Mouse (Mus musculus) CH12F3 (cell line): ENCODE measurements around the gene Il17rd.

ENCODE experiments used
- in situ Hi-C: fragments of 300-500 bp; cut with MboI; formaldehyde crosslinking; loops from 2 replicates; pipeline ENCODE4 v1.14.3; 2020; ENCODE audit warnings: low sequenced_read_pairs

The Il17rd gene

GRCm38 (mm10) chr14:27138891-27139290 is 100.2 kb downstream of the Il17rd start:
- in situ Hi-C loops: no loop called here

- in situ Hi-C loops: no loop called here
Measured at GRCm38 (mm10) chr14:27139968-27140367, 101.2 kb downstream of the Il17rd start.

- in situ Hi-C loops: no loop called here
Measured at GRCm38 (mm10) chr14:27141486-27141885, 102.7 kb downstream of the Il17rd start.

- in situ Hi-C loops: no loop called here
Measured at GRCm38 (mm10) chr14:27142680-27143079, 103.9 kb downstream of the Il17rd start.

- in situ Hi-C loops: no loop called here
Measured at GRCm38 (mm10) chr14:27145171-27146045, 106.7 kb downstream of the Il17rd start.

- in situ Hi-C loops: no loop called here
Measured at GRCm38 (mm10) chr14:27147726-27148125, 109.0 kb downstream of the Il17rd start.

- in situ Hi-C loops: no loop called here
Measured at GRCm38 (mm10) chr14:27149401-27149800, 110.7 kb downstream of the Il17rd start.

GRCm38 (mm10) chr14:27150011-27150640 is 111.4 kb downstream of the Il17rd start:
- in situ Hi-C loops: no loop called here

- in situ Hi-C loops: no loop called here
Measured at GRCm38 (mm10) chr14:27151432-27151831, 112.7 kb downstream of the Il17rd start.

- in situ Hi-C loops: no loop called here
Measured at GRCm38 (mm10) chr14:27155088-27155487, 116.3 kb downstream of the Il17rd start.

- in situ Hi-C loops: no loop called here
Measured at GRCm38 (mm10) chr14:27156032-27156431, 117.3 kb downstream of the Il17rd start.
